ENCODE assay signal across 9 mouse cellular contexts in the genomic region with DNA sequence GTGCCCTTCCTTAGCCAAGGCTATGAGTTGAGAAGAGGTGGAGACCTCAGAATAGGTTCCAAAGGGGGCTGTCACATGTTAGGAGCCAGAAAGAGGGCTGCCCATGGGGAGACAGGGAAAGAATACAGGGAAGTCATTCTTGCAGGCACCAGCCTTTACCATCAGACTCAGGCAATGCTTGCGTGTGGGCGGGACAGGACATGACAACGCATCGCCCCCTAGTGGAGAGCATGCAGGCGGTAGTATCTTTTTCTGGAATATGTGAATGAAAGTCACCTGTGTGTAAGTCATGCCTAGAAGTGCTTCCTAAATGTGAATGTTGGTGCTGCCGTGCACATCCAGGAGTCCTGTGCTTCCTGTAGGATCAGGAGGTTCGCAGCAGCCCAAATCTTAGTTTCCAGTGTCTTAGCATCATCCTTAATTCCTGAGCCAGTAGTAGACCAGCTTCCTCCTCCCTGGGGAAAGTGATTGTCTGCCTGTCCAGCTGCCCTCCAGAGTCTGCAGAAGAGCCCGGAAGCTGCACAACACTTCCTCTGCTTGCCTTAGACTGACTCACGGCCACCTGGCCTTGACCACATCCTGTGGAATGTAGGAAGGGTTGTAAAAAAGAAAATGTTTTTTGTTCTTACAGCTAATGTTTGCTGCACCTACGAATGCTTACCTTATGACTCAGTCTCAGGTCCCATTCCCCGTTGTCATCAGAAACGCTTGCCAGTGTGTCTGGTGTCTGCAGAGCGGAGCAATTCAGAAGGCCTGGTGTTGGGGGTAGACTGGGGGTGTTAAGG. TPM values are rescaled to one million over a fixed set of nuclear protein-coding genes. Genes with fewer than 3 reads are reported as not detected.
DNase-seq lines count a peak whose midpoint lies in the region; ATAC-seq and TF ChIP-seq lines count a peak whose summit lies in the region.
"Had no signal": no experiment of that assay in that cellular context is flagged by ENCODE, and none has a peak within 500 bp of the region (broad histone marks: within the 10 kb centered on the region; RNA-seq: fewer than 3 reads in every experiment).

No protein-coding gene starts in this region.

- peak overlapping the region; percentile 53 for H3K27ac ChIP-seq in liver, postnatal 0 days (ENCODE audit: low read depth)
- H3K27ac ChIP-seq in neural tube, embryonic 14.5 days (ENCODE audit: low read depth, low read length), result no peak overlapping the region

- TF ChIP-seq EP300 in liver, postnatal 0 days (IDR thresholded peaks at IDR 0.05; ENCODE audit: low read depth), result no peak

- TF ChIP-seq CTCF in liver, postnatal 0 days (IDR thresholded peaks at IDR 0.05; ENCODE audit: low read depth), result peak; percentile 86

- peak; percentile 83 for DNase-seq in A20 (ENCODE audit: low read depth, low spot score)
- peak; percentile 69 to 84 for DNase-seq in adrenal gland, adult (ENCODE audit: inconsistent age in 2 of 2, low spot score in 1 of 2)
- DNase-seq in embryo, embryonic 10.5 days (ENCODE audit: low spot score), result peak; percentile 82
- DNase-seq in kidney, postnatal 14 days, result peak; percentile 73
- DNase-seq in liver, postnatal 0 days, result peak; percentile 72
- DNase-seq in testis, postnatal 10 days (ENCODE audit: low spot score), result peak; percentile 84

- H3K27me3 ChIP-seq in liver, postnatal 0 days (ENCODE audit: insufficient read depth, low read length), result no peaks in the 10 kb centered on the region
- H3K27me3 ChIP-seq in neural tube, embryonic 14.5 days (ENCODE audit: control insufficient read depth, insufficient read depth, low read length), result no peaks in the 10 kb centered on the region

- H3K9ac ChIP-seq in liver, postnatal 0 days (replicated peaks), result no peak overlapping the region
- H3K9ac ChIP-seq in neural tube, embryonic 14.5 days (replicated peaks; ENCODE audit: low read depth, low read length), result no peak overlapping the region

- H3K36me3 ChIP-seq in liver, postnatal 0 days (replicated peaks; ENCODE audit: insufficient read depth, low read length), result peaks cover 30% of the 10 kb centered on the region
- H3K36me3 ChIP-seq in neural tube, embryonic 14.5 days (ENCODE audit: control insufficient read depth, insufficient read depth, low read length), result peaks cover 14% of the 10 kb centered on the region; the same call in 1 of the 2 replicates

- H3K4me1 ChIP-seq in liver, postnatal 0 days (ENCODE audit: insufficient read depth), result no peaks in the 10 kb centered on the region
- no peaks in the 10 kb centered on the region for H3K4me1 ChIP-seq in neural tube, embryonic 14.5 days (ENCODE audit: control insufficient read depth, insufficient read depth, low read length)

- H3K9me3 ChIP-seq in liver, postnatal 0 days (ENCODE audit: low read length), result no peaks in the 10 kb centered on the region
- H3K9me3 ChIP-seq in neural tube, embryonic 14.5 days (ENCODE audit: control insufficient read depth, low read length), result no peaks in the 10 kb centered on the region

- WGBS in liver, postnatal 0 days (ENCODE audit: insufficient replicate concordance), result 20% methylated on average over 13 of the region's 13 CpGs
- WGBS in neural tube, embryonic 14.5 days, result 57% methylated on average over 13 of the region's 13 CpGs

- H3K4me2 ChIP-seq in liver, postnatal 0 days (ENCODE audit: low read depth, low read length), result no peak overlapping the region
- H3K4me2 ChIP-seq in neural tube, embryonic 14.5 days (ENCODE audit: low read depth, low read length), result no peak overlapping the region

- H3K4me3 ChIP-seq in liver, postnatal 0 days (ENCODE audit: low read depth, low read length), result no peak overlapping the region
- H3K4me3 ChIP-seq in neural tube, embryonic 14.5 days (ENCODE audit: low read depth, low read length), result no peak overlapping the region
- H3K4me3 ChIP-seq: erythroblast, embryonic 14.5 days had no signal

- ATAC-seq in granulocyte monocyte progenitor cell, adult 5-6 weeks (replicated peaks; ENCODE audit: poor library complexity, severe bottlenecking), result peak; percentile 84
- peak; percentile 65 for ATAC-seq in liver, postnatal 0 days
- ATAC-seq in neural tube, embryonic 14.5 days (ENCODE audit: low read depth), result peak; percentile 58; the same call in 1 of the 2 replicates

RNA-seq across cellular contexts. Expression of a gene that starts 35.3 kb away (rescaled TPM):
- total RNA-seq in granulocyte monocyte progenitor cell, adult 5-6 weeks (2014; fragmentation: Nextera tagmentation), result not detected in 2 replicates
- total RNA-seq in granulocyte monocyte progenitor cell, adult 5-6 weeks (2017), result not detected in 2 replicates
- polyA plus RNA-seq in liver, postnatal 0 days (2015; fragmentation: Nextera tagmentation; extraction: Ambion mirVana), result not detected in 2 replicates
- polyA plus RNA-seq in neural tube, embryonic 14.5 days (2014; fragmentation: Nextera tagmentation; extraction: Ambion mirVana), result 1.9 and 2.7 TPM in 2 replicates
- polyA plus RNA-seq: erythroblast, embryonic 14.5 days had no signal
